Mouse (Mus musculus) limb, embryonic 14.5 days (tissue): ENCODE data around the gene 4931429L15Rik. TPM values are rescaled to one million over a fixed set of nuclear protein-coding genes. Genes with fewer than 3 reads are reported as not detected.

Experiments
- ATAC-seq: fragments of 200-750 bp; cut with Nextera tagmentation; 2 replicates; pipeline ENCODE4 v1.8.0; 2017; ENCODE audit warnings: low read depth, moderate number of reproducible peaks, moderate TSS enrichment; ENCODE audit not compliant: low FRiP score
- DNase-seq: peaks from one replicate; pipeline ENCODE4 v3.0.0-alpha.2; 2015; ENCODE audit warnings: low spot score
- H3K27ac ChIP-seq: fragments of 300-500 bp; sonication (generic); replicated peaks from 2 replicates; pipeline ENCODE4 v1.5.1; 2014; ENCODE audit warnings: low read depth, mild to moderate bottlenecking, low read length, moderate library complexity, mixed read lengths
- H3K27me3 ChIP-seq: fragments of 300-500 bp; sonication (generic); 2 replicates; pipeline ENCODE4 v1.6.1; 2014; ENCODE audit warnings: low read length, mixed read lengths; ENCODE audit not compliant: control insufficient read depth, insufficient read depth
- H3K36me3 ChIP-seq: fragments of 300-500 bp; sonication (generic); 2 replicates; pipeline ENCODE4 v1.6.1; 2014; ENCODE audit warnings: mild to moderate bottlenecking, low read length, moderate library complexity, mixed read lengths; ENCODE audit not compliant: control insufficient read depth, insufficient read depth
- H3K4me1 ChIP-seq: fragments of 300-500 bp; sonication (generic); 2 replicates; pipeline ENCODE4 v1.6.1; 2014; ENCODE audit warnings: antibody characterized with exemption, low read length, mixed read lengths; ENCODE audit not compliant: control insufficient read depth, insufficient read depth
- H3K4me2 ChIP-seq: fragments of 300-500 bp; sonication (generic); replicated peaks from 2 replicates; pipeline ENCODE4 v1.6.1; 2014; ENCODE audit warnings: low read depth, mild to moderate bottlenecking, low read length, moderate library complexity; ENCODE audit not compliant: severe bottlenecking
- H3K4me3 ChIP-seq: fragments of 300-500 bp; sonication (generic); replicated peaks from 2 replicates; pipeline ENCODE4 v1.5.1; 2014; ENCODE audit warnings: low read length
- H3K9ac ChIP-seq: fragments of 300-500 bp; sonication (generic); 2 replicates; pipeline ENCODE4 v1.6.1; 2014; ENCODE audit warnings: mild to moderate bottlenecking, low read depth, low read length, moderate library complexity; ENCODE audit not compliant: severe bottlenecking
- H3K9me3 ChIP-seq: fragments of 300-500 bp; sonication (generic); 2 replicates; pipeline ENCODE4 v1.6.1; 2016; ENCODE audit warnings: low read length; ENCODE audit not compliant: control insufficient read depth
- POLR2A ChIP-seq: fragments of 200-500 bp; IDR thresholded peaks from 2 replicates; pipeline ENCODE4 v1.8.0; 2012; ENCODE audit warnings: inconsistent platforms, mild to moderate bottlenecking, moderate library complexity, borderline replicate concordance; ENCODE audit not compliant: insufficient read depth, insufficient read length; ENCODE audit errors: extremely low read depth
- WGBS: fragments of 180-500 bp; shearing (Covaris S2); extraction: QIAGEN DNeasy Blood & Tissue Kit; methylation state at CpG from one replicate; pipeline ENCODE4 v1.1.7; 2014; 5-methylcytosine and 5-hydroxymethylcytosine counted together
- polyA plus RNA-seq, 2 experiments: library from polyadenylated mRNA; depleted of rRNA in 1 of 2; stranded (reverse) in 1 of 2; unstranded in 1 of 2; fragments of >200 nt; fragmentation: Nextera tagmentation in 1 of 2; extraction: Ambion mirVana in 1 of 2; gene quantifications; 2 replicates each; pipeline versions ENCODE4 v1.2.1 to v1.2.3; 2012 to 2014

Gene 4931429L15Rik
- polyA plus RNA-seq, 2 experiments = not detected

DNA sequence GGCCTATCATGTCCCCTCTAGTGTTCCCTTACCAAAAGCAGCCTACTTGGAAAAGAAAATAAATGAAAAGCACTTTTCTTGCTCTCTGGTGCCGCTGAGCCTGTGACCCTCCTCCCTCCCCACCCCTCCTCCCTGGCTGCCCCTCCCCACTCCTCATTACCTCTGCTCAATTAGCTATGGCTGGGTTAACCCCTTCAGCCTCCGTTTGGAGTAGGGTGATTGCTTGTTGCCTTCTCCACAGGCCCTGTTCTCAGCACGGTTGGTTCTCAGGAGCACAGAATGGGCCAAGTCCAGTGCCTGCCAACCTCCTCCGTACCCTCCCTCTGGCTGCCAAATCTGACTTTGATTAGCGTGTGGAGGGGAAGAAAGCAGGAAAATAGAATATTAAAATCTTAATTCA, 3.4 kb downstream of the 4931429L15Rik start:
- 15% methylated on average over 5 of the region's 5 CpGs for WGBS
- Histone ChIP-seq H3K4me3 (no peak overlapping the region), H3K27me3 (no peaks in the 10 kb centered on the region), H3K36me3 (no peaks in the 10 kb centered on the region), H3K9ac (no peak overlapping the region), H3K4me1 (0 out of 2 replicates have a peak, but pooled peaks cover 3% of the 10 kb centered on the region), H3K9me3 (no peaks in the 10 kb centered on the region), H3K27ac (no peak overlapping the region), H3K4me2 (no peak overlapping the region)
- TF ChIP-seq POLR2A = no peak
- ATAC-seq (no peak), DNase-seq (no peak)

DNA sequence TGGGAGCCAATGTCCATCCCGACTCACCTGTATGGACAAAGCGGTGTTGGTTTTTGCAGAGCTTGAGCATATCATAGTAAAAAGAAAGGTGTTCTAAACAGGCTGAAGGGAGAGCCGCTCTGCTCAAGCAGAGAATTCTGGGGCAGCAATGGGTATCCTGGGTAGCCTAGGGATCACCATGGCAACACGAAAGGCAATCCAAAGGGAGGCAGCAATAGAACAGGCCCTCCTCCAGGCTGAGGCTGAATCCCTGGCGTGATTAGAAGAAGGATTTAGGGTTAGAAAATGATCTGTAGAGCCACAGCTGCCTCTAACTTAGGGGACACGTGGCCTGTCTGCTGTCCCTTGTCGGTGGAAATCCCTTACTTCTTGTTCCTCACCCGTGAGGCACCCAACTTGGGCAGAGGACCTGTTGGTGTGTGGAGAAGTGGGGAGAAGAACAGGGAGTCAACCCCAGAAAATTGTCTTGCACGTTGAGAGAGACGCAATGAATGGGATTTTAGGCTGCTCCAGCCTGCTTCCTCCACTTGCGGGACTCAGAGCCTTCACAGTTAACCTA, 3.9 kb downstream of the 4931429L15Rik start:
- ATAC-seq = no peak
- TF ChIP-seq POLR2A = no peak
- WGBS = 48% methylated on average over 11 of the region's 11 CpGs

GRCm38 (mm10) chr9:46314921-46315320, 4.9 kb downstream of the 4931429L15Rik start:
- DNase-seq (no peak), ATAC-seq (no peak)
- H3K4me1 ChIP-seq = 0 out of 2 replicates have a peak, but pooled peaks cover 3% of the 10 kb centered on the region
- no peak for TF ChIP-seq POLR2A
- no peak overlapping the region for H3K4me2 ChIP-seq
- no peak overlapping the region for H3K9ac ChIP-seq
- no peaks in the 10 kb centered on the region for H3K27me3 ChIP-seq
- 43% methylated on average over 2 of the region's 2 CpGs for WGBS
- H3K4me3 ChIP-seq = no peak overlapping the region
- no peaks in the 10 kb centered on the region for H3K36me3 ChIP-seq
- H3K9me3 ChIP-seq = no peaks in the 10 kb centered on the region
- no peak overlapping the region for H3K27ac ChIP-seq

More for the DNA sequence above, 3.9 kb downstream of the 4931429L15Rik start:
- no peak for DNase-seq
- no peak overlapping the region for H3K4me2 ChIP-seq
- H3K9ac ChIP-seq = no peak overlapping the region
- no peaks in the 10 kb centered on the region for H3K9me3 ChIP-seq
- H3K27me3 ChIP-seq = no peaks in the 10 kb centered on the region
- H3K36me3 ChIP-seq = no peaks in the 10 kb centered on the region
- H3K27ac ChIP-seq = no peak overlapping the region
- H3K4me1 ChIP-seq = 0 out of 2 replicates have a peak, but pooled peaks cover 3% of the 10 kb centered on the region
- no peak overlapping the region for H3K4me3 ChIP-seq

- Histone ChIP-seq H3K4me3 (no peak overlapping the region), H3K9me3 (no peaks in the 10 kb centered on the region), H3K4me2 (no peak overlapping the region), H3K27ac (no peak overlapping the region), H3K27me3 (no peaks in the 10 kb centered on the region), H3K4me1 (0 out of 2 replicates have a peak, but pooled peaks cover 3% of the 10 kb centered on the region), H3K9ac (no peak overlapping the region), H3K36me3 (no peaks in the 10 kb centered on the region)
- DNase-seq (peak; percentile 79), ATAC-seq (peak; percentile 68; the same call in 1 of the 2 replicates)
- 8% methylated on average over 4 of the region's 4 CpGs for WGBS
- TF ChIP-seq POLR2A = no peak
Observed at GRCm38 (mm10) chr9:46314507-46314906, 5.3 kb downstream of the 4931429L15Rik start.

DNA sequence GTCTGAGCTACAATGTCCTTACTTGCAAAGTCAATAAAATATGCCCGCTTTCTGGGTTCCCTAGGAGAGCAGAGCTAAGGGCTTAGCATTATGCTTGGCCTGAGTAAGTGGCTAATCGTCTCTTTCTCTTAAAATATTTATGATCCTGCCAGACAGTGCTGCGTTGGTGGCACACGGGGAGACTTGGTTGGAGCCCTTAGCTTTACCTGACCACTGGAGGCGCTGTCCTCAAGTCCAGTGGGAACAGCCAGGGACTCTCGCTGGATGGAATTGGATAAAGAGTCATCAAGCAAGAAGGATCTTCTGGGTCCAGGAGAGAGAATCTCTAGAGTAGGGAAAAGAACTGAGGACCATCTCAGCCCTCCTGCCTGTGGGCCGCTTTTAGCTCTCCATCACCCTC, 10.7 kb downstream of the 4931429L15Rik start:
- Histone ChIP-seq H3K27me3 (no peaks in the 10 kb centered on the region), H3K36me3 (no peaks in the 10 kb centered on the region), H3K4me1 (no peaks in the 10 kb centered on the region), H3K27ac (no peak overlapping the region), H3K9ac (no peak overlapping the region), H3K9me3 (no peaks in the 10 kb centered on the region), H3K4me2 (no peak overlapping the region), H3K4me3 (no peak overlapping the region)
- TF ChIP-seq POLR2A = no peak
- ATAC-seq (no peak), DNase-seq (no peak)
- 13% methylated on average over 7 of the region's 7 CpGs for WGBS
